Mouse (Mus musculus) limb, embryonic 10.5 days (tissue): Measurements from ENCODE around the gene Zbtb11. TPM values are rescaled to one million over a fixed set of nuclear protein-coding genes. Genes with fewer than 3 reads are reported as not detected.

Source experiments
- DNase-seq: peaks from one replicate; pipeline ENCODE4 v3.0.0-alpha.2; 2017; ENCODE audit warnings: low spot score
- H3K27ac ChIP-seq: fragments of 300-500 bp; sonication (generic); 2 replicates; pipeline ENCODE4 v1.5.1; 2016; ENCODE audit warnings: mild to moderate bottlenecking
- H3K27me3 ChIP-seq: fragments of 300-500 bp; sonication (generic); 2 replicates; pipeline ENCODE4 v1.6.1; 2016; ENCODE audit warnings: low read depth, mild to moderate bottlenecking; ENCODE audit not compliant: poor library complexity, severe bottlenecking
- H3K36me3 ChIP-seq: fragments of 300-500 bp; sonication (generic); 2 replicates; pipeline ENCODE4 v1.6.1; 2016; ENCODE audit warnings: mild to moderate bottlenecking, moderate library complexity
- H3K4me1 ChIP-seq: fragments of 300-500 bp; sonication (generic); 2 replicates; pipeline ENCODE4 v1.6.1; 2016
- H3K4me3 ChIP-seq: fragments of 300-500 bp; sonication (generic); 2 replicates; pipeline ENCODE4 v1.5.1; 2016; ENCODE audit warnings: mild to moderate bottlenecking, moderate library complexity
- H3K9me3 ChIP-seq: fragments of 300-500 bp; sonication (generic); replicated peaks from 2 replicates; pipeline ENCODE4 v1.6.1; 2016; ENCODE audit warnings: mild to moderate bottlenecking
- WGBS: fragments of 180-500 bp; shearing (Covaris S2); methylation state at CpG from one replicate; pipeline ENCODE4 v1.1.7; 2016; 5-methylcytosine and 5-hydroxymethylcytosine counted together
- polyA plus RNA-seq: library from polyadenylated mRNA; unstranded; fragments of >200 nt; fragmentation: Nextera tagmentation; extraction: Ambion mirVana; gene quantifications from 2 replicates; pipeline ENCODE4 v1.2.1, GENCODE M21; 2016

The Zbtb11 gene
- polyA plus RNA-seq, 1 experiment from 2014 or later: 19.2 TPM

- peaks cover 12% of the 10 kb centered on the region for H3K4me1 ChIP-seq
- H3K27ac ChIP-seq: peak overlapping the region; percentile 89
- WGBS: 9% methylated on average over 14 of the region's 14 CpGs
- DNase-seq: no peak
- H3K4me3 ChIP-seq: peak overlapping the region; percentile 91
- H3K36me3 ChIP-seq: peaks cover 39% of the 10 kb centered on the region
- H3K9me3 ChIP-seq: no peaks in the 10 kb centered on the region
- H3K27me3 ChIP-seq: no peaks in the 10 kb centered on the region
These were observed 1.2 kb downstream of the Zbtb11 start for GRCm38 (mm10) chr16:55974903-55975285.

- 94% methylated on average over 3 of the region's 3 CpGs for WGBS
- DNase-seq: no peak
- H3K27ac ChIP-seq: no peak overlapping the region
- peaks cover 82% of the 10 kb centered on the region for H3K36me3 ChIP-seq
- no peaks in the 10 kb centered on the region for H3K27me3 ChIP-seq
- no peaks in the 10 kb centered on the region for H3K9me3 ChIP-seq
- H3K4me3 ChIP-seq: no peak overlapping the region
- H3K4me1 ChIP-seq: no peaks in the 10 kb centered on the region
These were observed 12.3 kb downstream of the Zbtb11 start for GRCm38 (mm10) chr16:55986001-55986400.

- Histone ChIP-seq H3K27me3 (no peaks in the 10 kb centered on the region), H3K9me3 (no peaks in the 10 kb centered on the region), H3K36me3 (peaks cover 73% of the 10 kb centered on the region), H3K27ac (no peak overlapping the region), H3K4me3 (no peak overlapping the region), H3K4me1 (no peaks in the 10 kb centered on the region)
- 94% methylated on average over 4 of the region's 4 CpGs for WGBS
- DNase-seq: no peak
These were observed 16.6 kb downstream of the Zbtb11 start for GRCm38 (mm10) chr16:55990311-55990710.

GRCm38 (mm10) chr16:55994235-55994634 is 20.6 kb downstream of the Zbtb11 start:
- Histone ChIP-seq H3K4me1 (no peaks in the 10 kb centered on the region), H3K9me3 (no peaks in the 10 kb centered on the region), H3K27ac (no peak overlapping the region), H3K27me3 (no peaks in the 10 kb centered on the region), H3K4me3 (no peak overlapping the region), H3K36me3 (peaks cover 75% of the 10 kb centered on the region)
- WGBS: 94% methylated on average over 2 of the region's 2 CpGs
- DNase-seq: no peak

- Histone ChIP-seq H3K4me1 (no peaks in the 10 kb centered on the region), H3K27me3 (no peaks in the 10 kb centered on the region), H3K27ac (no peak overlapping the region), H3K9me3 (no peaks in the 10 kb centered on the region), H3K4me3 (no peak overlapping the region), H3K36me3 (peaks cover 65% of the 10 kb centered on the region)
- WGBS: 96% methylated on average over 11 of the region's 11 CpGs
- DNase-seq: no peak
These were observed 33.1 kb downstream of the Zbtb11 start for GRCm38 (mm10) chr16:56006798-56007197.

- no peaks in the 10 kb centered on the region for H3K9me3 ChIP-seq
- H3K4me3 ChIP-seq: no peak overlapping the region
- peaks cover 69% of the 10 kb centered on the region for H3K36me3 ChIP-seq
- 94% methylated on average over 1 of the region's 1 CpGs for WGBS
- H3K27ac ChIP-seq: no peak overlapping the region
- no peak for DNase-seq
- no peaks in the 10 kb centered on the region for H3K4me1 ChIP-seq
- no peaks in the 10 kb centered on the region for H3K27me3 ChIP-seq
These were observed 35.2 kb downstream of the Zbtb11 start for GRCm38 (mm10) chr16:56008862-56009261.

- no peak for DNase-seq
- no peaks in the 10 kb centered on the region for H3K9me3 ChIP-seq
- no peaks in the 10 kb centered on the region for H3K4me1 ChIP-seq
- WGBS: 89% methylated on average over 10 of the region's 10 CpGs
- H3K27ac ChIP-seq: no peak overlapping the region
- H3K36me3 ChIP-seq: peaks cover 63% of the 10 kb centered on the region
- no peaks in the 10 kb centered on the region for H3K27me3 ChIP-seq
- no peak overlapping the region for H3K4me3 ChIP-seq
These were observed 39.4 kb downstream of the Zbtb11 start for GRCm38 (mm10) chr16:56012789-56013743.

- Histone ChIP-seq H3K27ac (no peak overlapping the region), H3K4me1 (no peaks in the 10 kb centered on the region), H3K9me3 (no peaks in the 10 kb centered on the region), H3K36me3 (peaks cover 71% of the 10 kb centered on the region), H3K4me3 (no peak overlapping the region), H3K27me3 (no peaks in the 10 kb centered on the region)
- no peak for DNase-seq
- 91% methylated on average over 7 of the region's 7 CpGs for WGBS
These were observed 40.4 kb downstream of the Zbtb11 start for GRCm38 (mm10) chr16:56014076-56014475.

- Histone ChIP-seq H3K36me3 (peaks cover 78% of the 10 kb centered on the region), H3K4me3 (no peak overlapping the region), H3K9me3 (no peaks in the 10 kb centered on the region), H3K27ac (no peak overlapping the region), H3K27me3 (no peaks in the 10 kb centered on the region), H3K4me1 (no peaks in the 10 kb centered on the region)
- no peak for DNase-seq
- WGBS: 95% methylated on average over 7 of the region's 7 CpGs
These were observed 46.0 kb downstream of the Zbtb11 start for GRCm38 (mm10) chr16:56019660-56020059.

- Histone ChIP-seq H3K27me3 (no peaks in the 10 kb centered on the region), H3K9me3 (no peaks in the 10 kb centered on the region), H3K27ac (peak overlapping the region; percentile 97; the same call in 1 of the 2 replicates), H3K4me3 (peak overlapping the region; percentile 96), H3K4me1 (peaks cover 20% of the 10 kb centered on the region), H3K36me3 (peaks cover 50% of the 10 kb centered on the region)
- no peak for DNase-seq
- 60% methylated on average over 12 of the region's 12 CpGs for WGBS
These were observed 54.4 kb downstream of the Zbtb11 start for GRCm38 (mm10) chr16:56027854-56028629.

- H3K36me3 ChIP-seq: peaks cover 52% of the 10 kb centered on the region
- peaks cover 20% of the 10 kb centered on the region for H3K4me1 ChIP-seq
- no peaks in the 10 kb centered on the region for H3K27me3 ChIP-seq
- H3K9me3 ChIP-seq: no peaks in the 10 kb centered on the region
- no peak for DNase-seq
- peak overlapping the region; percentile 97 for H3K27ac ChIP-seq
- WGBS: under 1% methylated on average over 62 of the region's 62 CpGs
- H3K4me3 ChIP-seq: peak overlapping the region; percentile 96
These were observed 55.3 kb downstream of the Zbtb11 start for GRCm38 (mm10) chr16:56028722-56029551.

GRCm38 (mm10) chr16:56029661-56030082 is 56.0 kb downstream of the Zbtb11 start, which contains the start of gene Pcnp:
TSS of gene Pcnp (minus strand) at chr16:56029739.
- Histone ChIP-seq H3K27me3 (no peaks in the 10 kb centered on the region), H3K36me3 (peaks cover 53% of the 10 kb centered on the region), H3K27ac (peak within 1 kb of the TSS; percentile 97), H3K9me3 (no peaks in the 10 kb centered on the region), H3K4me1 (peaks cover 20% of the 10 kb centered on the region), H3K4me3 (peak within 1 kb of the TSS; percentile 96)
- DNase-seq: peak; percentile 100
- WGBS: under 1% methylated on average over 39 of the region's 39 CpGs
